Mouse (Mus musculus) cerebellum, postnatal 14 days (tissue): ENCODE data around the gene Ubfd1.

Experiments
- DNase-seq, 2 experiments: peaks; one replicate each; pipeline ENCODE4 v3.0.0; 2021; ENCODE audit warnings: mixed read lengths in 2 of 2

Ubfd1 gene

DNA sequence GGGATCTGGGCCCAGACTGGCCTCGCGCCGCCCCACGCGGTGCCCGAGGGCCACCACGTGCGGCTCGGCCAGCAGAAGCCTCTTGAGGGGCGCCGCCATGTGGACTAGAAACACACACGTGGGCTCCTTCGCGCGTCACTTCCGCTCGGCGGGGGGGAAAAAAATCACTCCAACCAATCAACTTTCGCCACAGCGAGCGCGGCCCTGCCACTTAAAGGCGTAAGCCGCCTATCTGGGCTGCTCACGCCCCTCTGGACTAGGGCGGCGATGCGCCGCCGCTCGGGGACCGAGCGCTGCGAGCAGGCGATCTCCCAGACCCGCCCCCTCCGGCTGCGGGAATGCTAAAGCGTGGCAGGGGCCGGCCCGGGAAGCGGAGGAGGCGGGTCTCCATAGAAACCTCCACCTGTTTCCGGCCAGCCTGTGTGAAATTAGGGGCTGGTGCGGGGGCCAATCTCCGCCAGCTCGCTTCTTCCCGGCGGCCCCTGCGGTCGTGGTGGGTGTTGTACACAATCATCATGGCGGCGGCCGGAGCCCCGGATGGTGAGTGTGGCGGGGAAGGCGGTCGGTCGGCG, at the start of gene Ubfd1, which contains the start of gene Ears2:
Ubfd1 (plus strand) TSS at position 231 of the 572 bp plus-strand sequence.
Ears2 (minus strand) TSS at position 319 of the 572 bp plus-strand sequence.
- peak; percentile 99 for DNase-seq

- no peak for DNase-seq
Observed at GRCm38 (mm10) chr7:122018247-122018646, 48.7 kb upstream of the Ubfd1 start.

DNA sequence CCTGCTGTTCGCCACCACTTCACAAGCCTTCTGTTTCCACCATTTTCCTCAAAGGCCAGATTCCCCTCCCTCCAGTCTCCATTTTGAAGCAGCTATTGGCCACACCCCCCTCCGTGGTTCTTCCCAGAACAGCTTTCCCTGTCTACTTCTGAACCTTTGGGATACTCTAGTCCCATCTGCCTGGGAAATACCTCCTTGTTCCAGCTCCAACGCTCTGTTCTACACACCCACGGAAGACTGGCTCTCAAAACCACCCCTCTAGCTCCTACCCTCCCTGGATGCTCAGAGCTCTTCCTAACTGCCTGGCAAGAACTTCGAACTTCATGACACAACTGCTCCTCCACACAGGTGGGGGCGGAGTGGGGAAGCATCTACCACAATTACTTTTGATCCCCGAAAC, 48.0 kb upstream of the Ubfd1 start:
- no peak for DNase-seq

DNA sequence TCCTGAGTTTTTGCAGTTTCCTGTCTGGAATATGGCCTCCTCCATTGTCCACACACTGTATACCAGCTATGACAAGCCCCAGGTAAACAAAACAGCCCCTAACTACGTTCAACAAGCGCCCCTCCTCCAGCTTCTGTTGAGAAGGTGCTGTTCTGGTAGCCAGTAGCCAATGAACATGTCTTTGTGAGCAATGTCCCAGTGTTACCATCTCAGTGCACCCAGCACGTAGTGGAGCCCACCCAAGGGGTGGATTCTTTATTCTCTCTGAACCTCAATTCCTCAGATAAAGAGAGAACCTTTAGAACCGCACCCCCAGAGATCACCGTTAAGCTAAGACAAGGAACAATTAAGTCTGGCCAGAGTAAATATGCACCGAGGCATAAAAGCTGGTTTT, 46.7 kb upstream of the Ubfd1 start:
- DNase-seq = peak in 1 of 2 experiments; percentile 29

GRCm38 (mm10) chr7:122020667-122021354, 46.2 kb upstream of the Ubfd1 start, which contains the start of gene Gga2:
TSS of gene Gga2 (minus strand) at chr7:122021222.
- DNase-seq = peak; percentile 90

DNA sequence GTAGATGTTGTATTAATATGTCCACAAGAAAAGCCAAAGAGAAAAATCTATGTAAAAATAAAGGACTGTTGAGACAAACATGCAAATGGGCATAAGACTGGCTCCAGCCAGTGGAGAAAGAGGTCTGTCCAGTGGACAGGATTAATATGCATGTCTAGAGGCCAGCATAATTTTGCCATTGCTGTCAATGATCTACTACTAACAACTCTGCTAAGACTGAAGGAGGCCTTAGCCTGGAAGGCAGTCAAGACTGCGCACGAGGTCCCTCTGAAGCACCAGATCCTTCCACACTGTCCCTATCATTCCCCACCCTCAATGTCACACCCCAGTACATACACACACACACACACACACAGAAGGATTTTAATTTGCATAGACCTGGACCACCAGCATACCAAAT, 44.8 kb upstream of the Ubfd1 start:
- DNase-seq = no peak

DNA sequence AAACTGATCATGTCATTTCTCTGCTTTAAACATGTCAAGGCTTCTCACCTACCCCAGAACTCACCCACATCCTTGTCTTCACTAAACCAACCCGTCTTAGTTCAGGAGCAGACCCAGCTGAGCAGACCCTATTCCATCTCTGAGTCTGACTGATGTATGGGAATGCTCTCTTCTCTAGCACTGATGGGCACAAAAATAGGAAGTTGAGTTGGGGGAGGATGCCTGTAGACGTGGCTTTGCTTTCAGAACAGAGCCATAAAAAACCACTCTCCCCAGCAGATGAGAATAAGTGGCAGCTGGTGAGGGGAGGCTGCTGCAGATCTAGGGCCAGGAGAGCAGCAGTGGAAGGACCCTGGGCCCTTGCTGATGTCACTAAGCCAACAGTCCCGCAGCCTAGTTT, 33.6 kb upstream of the Ubfd1 start:
- no peak for DNase-seq

GRCm38 (mm10) chr7:122034348-122034747, 32.6 kb upstream of the Ubfd1 start:
- no peak for DNase-seq

DNA sequence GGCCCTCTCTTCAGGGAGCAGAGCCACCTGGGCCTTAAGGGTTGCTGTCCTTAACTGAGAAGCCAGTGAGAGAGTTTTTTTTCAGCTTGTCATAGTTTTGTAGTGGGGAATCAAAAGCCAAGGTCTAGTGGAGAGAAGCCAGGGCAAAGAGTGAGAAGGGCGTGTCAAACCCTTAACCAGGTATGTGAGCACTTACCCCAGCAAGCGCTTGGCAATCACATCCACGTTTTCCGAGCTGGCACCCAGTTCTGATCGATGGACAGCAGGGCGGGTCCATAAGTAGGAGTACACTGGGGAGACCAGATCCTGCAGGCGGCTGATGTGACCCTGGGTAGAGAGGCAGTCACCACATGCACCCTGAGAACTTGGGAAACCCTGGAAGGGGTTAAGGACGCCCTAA, 22.9 kb upstream of the Ubfd1 start:
- no peak for DNase-seq

GRCm38 (mm10) chr7:122045181-122045634, 21.8 kb upstream of the Ubfd1 start:
- no peak for DNase-seq

DNA sequence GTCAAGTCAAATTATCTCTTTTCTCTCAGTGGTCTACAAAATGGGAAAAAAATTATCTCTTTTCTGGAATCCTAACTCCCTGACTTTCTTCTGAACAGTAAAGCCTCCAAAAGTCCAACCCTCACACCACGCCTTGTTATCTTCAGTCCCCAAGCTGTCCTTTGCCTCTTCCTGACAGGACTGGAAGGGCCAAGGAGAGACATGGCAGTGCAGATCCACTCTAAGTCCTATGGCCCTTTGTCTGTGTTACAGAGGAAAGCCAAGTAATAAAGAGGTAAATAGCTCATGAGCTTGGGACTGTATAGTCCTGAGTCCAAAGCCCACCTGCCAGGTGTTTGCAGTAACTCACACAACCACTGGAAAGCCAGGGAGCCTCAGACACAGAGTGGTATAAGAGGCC, 21.3 kb upstream of the Ubfd1 start:
- no peak for DNase-seq

DNA sequence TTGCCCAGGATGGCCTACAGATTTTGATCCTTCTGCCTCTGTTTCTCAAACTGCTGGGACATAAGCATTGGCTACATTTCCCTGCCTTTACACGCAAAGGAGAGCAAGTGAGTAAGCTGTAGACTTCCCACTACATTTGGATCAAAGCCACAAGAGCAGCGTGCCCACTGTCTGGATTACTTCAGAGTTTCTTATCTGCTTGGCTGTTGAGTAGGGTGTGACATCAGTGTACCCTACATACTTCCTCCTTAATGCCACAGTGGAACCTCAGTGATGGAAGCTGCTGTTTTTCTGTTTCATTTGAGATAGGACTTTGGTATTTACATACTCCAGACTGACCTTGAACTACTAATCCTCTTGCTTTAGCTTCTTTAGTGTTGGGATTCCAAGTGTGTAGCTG, 20.2 kb upstream of the Ubfd1 start:
- no peak for DNase-seq

DNA sequence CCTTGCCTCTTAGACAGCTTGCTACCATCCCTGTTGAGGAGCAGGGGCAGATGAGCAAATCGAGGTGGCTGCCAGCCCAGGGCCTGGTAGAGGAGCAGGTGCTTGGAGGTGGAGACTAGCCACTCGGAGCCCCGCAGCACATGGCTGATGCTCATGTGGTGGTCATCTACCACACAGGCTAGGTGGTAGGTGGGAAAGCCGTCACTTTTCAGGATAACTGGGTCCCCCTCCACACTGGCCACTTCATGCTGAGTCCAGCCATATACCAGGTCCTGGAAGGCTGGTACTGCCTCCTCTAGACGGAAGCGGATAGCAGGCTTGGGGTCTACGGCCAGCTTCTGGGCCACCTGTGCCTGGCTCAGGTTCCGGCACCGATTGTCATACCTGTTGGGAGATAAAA, 18.8 kb upstream of the Ubfd1 start:
- no peak for DNase-seq

GRCm38 (mm10) chr7:122050834-122051233, 16.1 kb upstream of the Ubfd1 start:
- no peak for DNase-seq

GRCm38 (mm10) chr7:122056633-122057032, 10.3 kb upstream of the Ubfd1 start:
- no peak for DNase-seq

GRCm38 (mm10) chr7:122065656-122066055, 1.3 kb upstream of the Ubfd1 start:
- no peak for DNase-seq

DNA sequence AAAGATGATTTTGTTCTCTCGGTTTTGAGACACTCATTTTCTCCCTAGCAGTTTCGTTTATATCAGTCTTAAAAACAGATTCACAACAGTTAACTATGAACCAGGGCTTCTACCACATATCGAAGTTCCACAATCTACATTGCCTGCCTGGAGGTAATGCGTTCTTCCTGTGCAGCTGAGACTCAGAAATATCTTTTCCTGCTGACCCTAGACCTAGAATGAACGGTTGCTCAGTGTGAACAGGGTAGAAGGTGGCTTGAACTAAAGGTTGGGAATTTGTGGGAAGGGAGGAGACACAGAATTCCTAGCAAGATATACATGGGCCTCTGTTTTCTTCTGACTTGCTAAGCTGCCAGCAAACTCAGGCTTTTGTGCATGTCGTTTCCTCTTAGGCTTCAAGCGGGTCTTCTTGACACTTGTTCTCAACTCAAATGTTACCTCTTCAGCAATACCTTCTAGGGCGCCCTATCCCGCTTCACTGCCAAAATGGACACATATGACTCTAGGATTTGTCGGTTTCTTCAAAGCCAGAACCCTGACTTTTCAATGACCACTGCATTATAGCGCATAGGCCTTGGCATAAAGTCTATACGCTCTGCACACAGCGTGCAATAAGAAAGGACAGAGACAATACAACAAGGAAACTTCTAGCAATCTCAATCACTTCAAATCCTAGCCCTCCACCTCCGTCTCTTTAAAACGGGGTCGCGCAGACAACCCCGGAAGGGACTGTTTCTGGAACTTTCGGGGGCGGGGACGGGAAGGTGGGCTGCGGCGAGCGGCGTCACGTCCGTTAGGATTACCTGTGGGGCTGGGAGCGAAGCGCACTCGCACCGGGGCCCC, 652 bp upstream of the Ubfd1 start:
- peak in 1 of 2 experiments; percentile 15 for DNase-seq

DNA sequence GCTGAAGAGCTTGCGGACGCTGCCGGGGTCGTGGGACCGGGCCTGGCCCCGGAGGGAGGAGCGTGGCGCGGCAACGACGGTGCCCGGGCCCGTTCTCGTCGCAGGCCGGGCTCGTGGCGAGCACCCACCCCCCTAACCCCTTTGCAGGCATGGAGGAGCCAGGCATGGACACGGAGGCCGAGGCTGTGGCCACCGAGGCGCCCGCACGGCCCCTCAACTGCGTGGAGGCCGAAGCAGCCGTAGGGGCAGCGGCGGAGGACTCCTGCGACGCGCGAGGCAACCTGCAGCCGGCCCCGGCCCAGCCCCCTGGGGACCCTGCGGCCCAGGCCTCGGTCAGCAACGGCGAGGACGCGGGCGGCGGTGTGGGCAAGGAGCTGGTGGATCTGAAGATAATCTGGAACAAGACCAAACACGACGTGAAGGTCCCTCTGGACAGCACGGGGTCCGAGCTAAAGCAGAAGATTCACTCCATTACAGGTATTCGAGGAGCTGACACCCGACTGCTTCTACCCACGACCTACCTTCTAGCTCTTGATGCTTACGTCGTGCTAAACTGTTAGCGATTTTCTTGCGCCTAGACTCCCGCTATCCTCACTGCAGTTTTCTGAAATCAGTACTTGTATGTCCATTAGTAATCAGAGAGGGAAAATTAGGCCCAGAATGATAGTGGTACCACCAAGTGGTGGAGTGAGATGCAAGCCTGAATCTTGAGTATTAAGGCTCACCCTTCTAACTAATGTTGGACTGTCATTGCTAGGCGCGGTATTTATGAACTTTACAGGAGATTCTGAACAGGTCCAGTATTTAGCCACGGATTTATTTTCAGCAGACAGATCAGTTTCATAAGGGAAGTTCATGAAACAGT, 774 bp downstream of the Ubfd1 start:
- peak in 1 of 2 experiments; percentile 51 for DNase-seq

- DNase-seq = no peak
Observed at GRCm38 (mm10) chr7:122074374-122074773, 7.4 kb downstream of the Ubfd1 start.

DNA sequence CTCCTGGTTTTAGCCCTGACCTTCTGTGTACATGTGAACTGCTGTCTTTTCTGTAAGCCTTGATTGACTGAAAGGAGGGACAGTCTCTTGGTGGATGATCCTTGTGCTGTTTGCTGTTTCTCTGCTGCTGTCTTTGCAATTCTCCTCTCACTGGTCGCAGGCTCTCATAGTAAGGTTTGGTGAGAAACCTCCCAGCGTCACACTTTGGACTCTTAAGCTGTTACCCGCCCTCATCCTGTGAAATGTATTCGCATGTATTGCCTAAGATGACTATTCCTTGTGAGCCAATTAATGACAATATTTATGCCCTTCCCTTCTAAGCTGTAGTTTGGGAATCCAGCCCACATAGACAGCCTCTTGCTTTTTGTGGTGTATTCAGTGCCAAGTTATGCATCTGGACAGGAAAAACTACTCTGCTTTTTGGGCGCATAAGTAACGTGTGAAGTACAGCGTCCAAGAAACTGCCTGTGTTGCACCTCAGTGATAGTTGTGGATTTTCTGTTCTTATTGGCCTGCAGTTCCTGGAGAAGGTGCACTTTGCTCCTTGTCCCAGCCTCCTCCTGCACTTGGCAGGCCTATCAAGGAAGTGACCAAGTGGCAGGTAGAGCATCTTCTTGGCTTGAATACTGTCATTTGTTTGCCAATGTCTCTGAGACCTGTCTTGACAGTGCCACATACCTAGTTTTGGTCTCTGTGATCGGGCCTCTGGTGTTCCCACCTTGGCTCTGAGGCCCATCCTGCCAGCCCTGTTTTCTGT, 13.0 kb downstream of the Ubfd1 start:
- no peak for DNase-seq

DNA sequence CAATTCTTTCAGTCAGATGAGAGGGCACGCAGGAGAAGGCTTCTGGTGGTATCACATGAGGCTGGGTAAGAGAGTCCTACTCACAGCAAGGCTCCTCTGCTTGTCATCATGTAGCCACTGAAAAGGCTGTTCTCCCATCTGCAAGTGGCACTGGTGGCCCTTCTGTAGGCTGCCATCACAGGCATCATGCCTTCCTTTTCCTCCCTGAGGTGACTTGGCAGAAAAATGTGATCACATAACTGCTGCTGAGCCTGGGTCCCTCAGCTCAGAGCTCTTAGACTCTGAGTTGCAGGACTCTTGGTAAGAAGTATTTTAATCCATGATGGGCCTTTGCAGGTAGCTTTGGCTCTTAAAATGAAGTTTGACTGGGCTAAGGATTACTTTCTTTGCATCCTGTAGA, 14.1 kb downstream of the Ubfd1 start:
- DNase-seq = peak in 1 of 2 experiments; percentile 19
